Mouse (Mus musculus) brain, embryonic 14.5 days (tissue): ENCODE measurements at regions not wholly inside any gene's neighbourhood (a gene's known extent, or its start where the extent isn't known, plus 50 kb on each side); places are given as distances from the start of the nearest gene placed in this dataset.
A peak's percentile ranks its signal among the peaks of the same experiment; 100 is the strongest.

Experiments
- DNase-seq: peaks from one replicate; pipeline ENCODE4 v3.0.0-alpha.2; 2011; ENCODE audit warnings: low read depth
- CTCF ChIP-seq: fragments of 200-500 bp; IDR thresholded peaks from 2 replicates; pipeline ENCODE4 v1.5.1; 2012; ENCODE audit warnings: inconsistent platforms, mild to moderate bottlenecking, moderate library complexity, borderline replicate concordance; ENCODE audit not compliant: insufficient read depth, insufficient read length; ENCODE audit errors: extremely low read depth
- POLR2A ChIP-seq: fragments of 200-500 bp; IDR thresholded peaks from 2 replicates; pipeline ENCODE4 v1.6.1; 2012; ENCODE audit warnings: mild to moderate bottlenecking, inconsistent platforms, borderline replicate concordance; ENCODE audit not compliant: poor library complexity, insufficient read depth, insufficient read length, severe bottlenecking; ENCODE audit errors: extremely low read depth

DNA sequence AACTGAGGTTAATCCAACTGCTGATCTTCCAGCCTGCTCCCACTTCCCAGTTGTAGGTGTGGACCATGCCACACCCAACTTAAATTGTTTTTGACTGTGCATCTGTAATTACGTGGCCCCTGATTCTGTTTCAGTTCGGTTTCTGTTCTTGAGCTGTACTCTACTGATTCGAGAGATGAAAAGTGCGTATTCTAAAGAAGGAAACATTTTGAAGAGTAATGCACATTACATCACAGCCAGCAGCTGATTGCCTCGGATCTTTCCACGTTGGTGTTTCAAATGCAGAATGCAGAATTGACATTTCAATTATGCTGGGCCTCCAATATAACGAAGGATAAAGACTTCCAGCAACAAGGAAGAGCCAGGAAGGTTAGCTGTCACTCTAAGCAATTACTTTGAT, 64.7 kb upstream of the Cnot2 start:
- TF ChIP-seq POLR2A = no peak
- no peak for TF ChIP-seq CTCF
- DNase-seq = no peak

DNA sequence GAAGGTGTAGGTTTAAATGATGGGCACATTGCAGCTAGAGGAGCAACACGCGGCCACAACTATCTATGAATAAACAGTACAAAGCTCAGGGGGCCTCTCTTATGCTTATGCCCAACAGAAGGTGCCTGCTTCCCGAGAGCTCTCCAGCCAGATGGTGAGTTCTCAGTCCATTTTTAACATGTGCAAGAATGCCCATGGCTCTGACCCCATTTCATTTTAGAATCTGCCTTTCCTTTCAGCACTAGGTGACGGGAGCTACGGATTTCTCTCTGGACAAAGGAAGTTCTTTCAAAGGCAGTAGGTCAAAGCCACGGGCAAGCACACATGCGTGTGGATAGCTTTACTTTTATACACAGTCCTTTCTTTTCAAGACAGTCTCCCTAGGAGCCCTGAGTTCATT, 64.3 kb upstream of the Cnot2 start:
- TF ChIP-seq CTCF (no peak), POLR2A (no peak)
- peak; percentile 28 for DNase-seq

DNA sequence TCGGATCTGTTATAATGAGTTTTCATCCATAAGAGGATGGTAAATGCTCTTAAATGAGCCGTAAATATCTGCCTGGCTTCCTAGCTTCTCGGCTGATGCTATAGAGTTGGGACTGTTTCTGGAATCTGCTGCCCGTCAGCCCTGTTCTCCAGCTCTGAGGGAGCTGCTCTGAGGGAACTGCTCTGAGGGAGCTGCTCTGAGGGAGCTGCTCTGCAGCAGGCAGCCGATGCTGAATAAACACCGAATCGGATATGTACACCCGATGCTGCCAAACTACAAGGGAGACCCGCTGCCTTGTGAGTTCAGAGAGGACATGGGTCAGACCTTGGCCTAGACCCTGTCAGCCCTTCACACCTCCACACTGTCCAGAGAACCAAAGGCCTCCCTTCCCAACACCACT, 63.8 kb upstream of the Cnot2 start:
- no peak for DNase-seq

More for the DNA sequence above, 63.8 kb upstream of the Cnot2 start:
- TF ChIP-seq CTCF (no peak), POLR2A (no peak)
